Mouse (Mus musculus) lung, postnatal 25 days (tissue): ENCODE results near the gene Fam168a.

Source experiments
- DNase-seq: peaks from one replicate; pipeline ENCODE4 v3.0.0; 2022; ENCODE audit warnings: low spot score

Gene Fam168a

DNA sequence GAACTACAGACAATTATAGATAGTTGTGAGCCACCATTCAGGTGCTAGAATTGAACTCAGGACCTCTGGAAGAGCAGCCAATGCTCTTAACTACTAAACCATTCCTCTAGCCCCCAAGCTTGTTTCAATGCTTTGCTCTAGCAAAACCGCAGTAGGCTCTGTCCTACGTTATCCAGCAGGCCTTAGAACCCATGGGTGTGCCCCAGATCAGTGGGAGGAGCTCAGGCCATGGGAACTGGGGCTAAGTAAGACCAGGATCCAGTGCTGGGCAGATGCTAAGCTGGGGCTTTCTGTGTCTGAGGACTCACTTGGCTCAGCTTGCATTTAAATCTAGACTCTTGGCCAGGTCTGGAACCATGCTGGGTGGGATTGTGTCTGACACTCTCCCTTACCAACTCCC, 161.1 kb downstream of the Fam168a start:
- DNase-seq, result no peak

DNA sequence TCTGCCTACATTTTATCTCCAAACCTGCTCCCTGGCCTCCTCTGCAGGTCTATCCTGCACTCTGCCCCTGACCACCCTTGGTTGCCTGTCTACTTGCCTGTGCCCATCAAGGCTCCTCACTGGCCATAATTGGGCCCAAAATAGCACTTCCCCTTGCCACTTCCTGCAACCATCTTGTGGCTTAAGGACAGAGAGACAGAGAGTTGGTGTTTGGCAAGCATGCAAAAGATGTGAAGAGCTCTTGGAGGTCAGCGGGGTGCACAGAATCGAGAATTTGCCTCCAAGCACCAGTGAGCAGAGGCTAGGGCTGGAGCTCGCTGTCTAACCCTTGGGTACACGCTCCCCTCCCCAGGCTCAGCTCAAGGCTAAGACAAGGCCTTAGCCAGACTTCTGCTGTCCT, 162.1 kb downstream of the Fam168a start:
- DNase-seq, result peak; percentile 39

DNA sequence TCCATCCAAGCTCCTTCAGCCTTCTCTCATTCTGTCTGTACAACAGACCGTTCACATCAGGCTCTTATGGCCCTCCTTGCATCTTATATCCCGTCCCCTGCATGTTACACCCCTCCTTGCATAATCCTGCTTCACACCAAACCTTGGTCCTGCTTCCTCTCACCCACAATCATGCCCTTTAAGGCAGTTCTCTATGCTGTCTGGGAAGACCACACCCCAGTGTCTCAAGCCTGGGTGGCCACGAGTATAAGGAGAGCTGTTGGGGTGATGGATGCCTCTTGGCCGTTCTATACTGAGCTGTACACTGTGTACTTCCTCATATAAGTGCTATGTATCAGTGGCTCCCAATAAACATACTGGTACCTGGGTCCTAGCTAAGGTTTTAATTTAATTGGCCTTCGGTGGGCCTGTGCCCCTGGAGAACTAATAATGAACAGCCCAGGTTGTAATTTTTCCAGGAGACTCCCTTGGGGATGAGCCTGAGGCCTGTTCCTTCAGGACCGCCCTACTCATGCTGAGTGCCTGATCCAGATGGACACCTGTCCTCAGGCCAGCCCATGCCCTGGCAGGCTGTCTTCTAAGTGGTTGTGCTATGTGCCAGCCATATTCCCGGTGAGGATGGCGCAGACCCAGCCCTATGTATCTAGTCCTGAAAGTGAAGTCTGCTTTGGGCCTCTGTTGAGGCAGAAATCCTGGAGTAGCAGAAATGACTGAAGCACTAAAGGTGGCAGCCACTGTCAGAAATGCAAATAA, 163.6 kb downstream of the Fam168a start:
- DNase-seq, result no peak

DNA sequence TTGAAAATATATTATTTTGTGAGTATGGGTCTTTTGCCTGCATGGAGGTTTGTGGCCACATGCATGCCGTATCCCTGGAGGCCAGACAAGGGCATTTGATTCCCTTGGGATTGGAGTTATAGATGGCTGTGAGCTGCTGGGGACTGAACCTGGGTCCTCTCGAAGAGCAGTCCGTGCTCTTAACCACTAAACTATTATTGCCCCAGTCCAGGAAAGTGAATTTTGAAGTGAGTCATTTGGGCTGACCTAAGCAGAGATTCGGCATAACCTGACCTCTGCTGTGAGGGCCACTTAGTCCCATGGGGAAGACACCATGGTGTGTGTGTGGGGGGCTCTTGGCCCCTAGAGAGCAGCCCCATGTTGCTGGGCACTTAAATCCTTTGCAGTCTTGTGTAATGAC, 164.9 kb downstream of the Fam168a start:
- no peak for DNase-seq

DNA sequence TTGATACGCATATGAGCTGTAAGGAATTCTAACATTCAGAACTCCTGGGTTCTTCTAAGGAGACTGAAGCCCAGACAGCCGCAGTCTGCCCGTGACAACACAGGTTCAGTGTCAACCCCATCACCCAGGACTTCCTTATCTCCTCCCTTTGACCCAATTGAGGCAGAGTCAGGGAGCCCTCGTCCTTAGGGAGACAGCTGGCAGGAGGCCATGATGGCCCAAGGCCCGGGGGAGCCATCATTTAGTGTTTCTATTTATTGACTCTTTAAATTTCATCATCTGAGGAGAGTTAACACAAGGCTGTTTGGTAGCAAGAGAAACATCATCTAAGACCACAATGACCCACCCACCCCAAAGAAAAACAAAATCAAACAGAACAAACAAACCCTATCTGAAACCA, 165.5 kb downstream of the Fam168a start:
- DNase-seq, result no peak

DNA sequence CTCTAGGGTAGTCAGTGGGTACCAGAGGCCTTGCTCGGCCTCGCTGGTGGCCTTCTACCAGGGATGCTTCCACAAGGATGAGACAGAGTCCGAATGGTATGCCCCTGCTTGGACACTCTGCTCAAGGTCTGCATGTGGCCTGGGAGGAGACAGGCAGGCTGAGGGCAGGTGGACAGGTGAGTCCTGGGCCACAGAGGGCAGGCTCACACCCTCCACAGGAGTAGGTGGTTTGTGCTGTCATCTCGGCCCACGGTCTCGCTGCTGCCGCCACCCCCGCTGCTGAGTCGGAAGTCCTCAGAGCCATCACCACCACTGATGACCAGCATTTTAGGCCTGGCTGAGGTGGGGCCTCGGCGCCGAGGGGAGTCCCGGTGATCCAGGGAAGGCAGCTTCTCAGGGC, 166.8 kb downstream of the Fam168a start:
- no peak for DNase-seq

DNA sequence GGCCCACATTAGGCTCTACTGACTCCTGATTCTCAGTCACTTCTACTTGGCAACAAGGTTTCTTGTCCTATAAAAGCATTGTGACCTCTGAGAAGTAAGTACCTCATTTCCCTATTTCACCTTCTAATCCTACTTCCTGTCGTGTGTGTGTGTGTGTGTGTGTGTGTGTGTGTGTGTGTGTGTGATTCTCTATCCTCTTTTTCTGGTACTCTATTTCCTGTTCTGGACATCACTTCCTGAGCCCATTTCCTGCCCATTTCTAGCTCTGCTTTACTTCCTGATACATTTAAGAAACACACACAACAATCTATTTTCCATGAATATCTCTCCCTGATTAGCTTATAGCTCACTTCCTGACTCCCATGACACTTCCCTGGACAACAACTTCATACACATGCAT, 169.4 kb downstream of the Fam168a start:
- no peak for DNase-seq

DNA sequence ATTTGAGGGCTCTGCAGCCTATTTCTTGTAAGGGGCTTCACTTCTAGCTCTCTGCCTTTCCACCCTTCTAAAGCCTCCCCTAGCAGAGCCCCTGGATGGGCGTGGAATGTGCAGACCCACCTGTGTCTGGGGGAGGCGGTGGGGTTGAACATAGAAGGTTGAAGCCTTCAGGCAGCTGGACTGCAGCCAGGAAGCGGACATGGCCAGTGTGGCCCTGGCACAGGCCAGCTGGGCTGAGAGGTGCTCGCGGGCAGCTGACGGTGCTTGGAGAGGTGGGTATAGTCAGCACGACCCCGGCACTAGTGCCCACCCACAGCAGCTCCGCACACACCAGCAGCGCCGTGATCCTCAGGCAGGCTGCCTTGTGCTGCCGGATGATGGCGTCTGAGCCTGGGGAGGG, 169.9 kb downstream of the Fam168a start:
- DNase-seq, result no peak

DNA sequence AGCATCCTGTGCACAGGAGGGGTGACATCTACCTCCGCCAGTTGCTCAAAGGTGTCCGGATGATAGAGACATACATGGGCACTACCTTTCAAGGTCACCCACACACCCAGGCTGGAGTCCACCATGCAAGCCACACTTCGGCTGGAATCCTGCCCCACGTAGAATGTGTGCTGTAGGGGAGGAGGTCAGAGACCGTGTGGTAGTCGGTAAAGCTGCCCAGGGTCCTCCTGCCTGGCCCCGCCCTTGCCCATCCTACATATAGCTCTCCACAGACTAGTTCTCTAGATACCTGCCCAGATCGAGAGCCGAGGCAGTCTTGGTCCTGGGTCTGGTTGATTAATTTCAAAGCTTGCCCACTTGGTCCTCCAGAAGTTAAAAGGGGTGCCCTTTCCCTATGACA, 170.3 kb downstream of the Fam168a start:
- no peak for DNase-seq

DNA sequence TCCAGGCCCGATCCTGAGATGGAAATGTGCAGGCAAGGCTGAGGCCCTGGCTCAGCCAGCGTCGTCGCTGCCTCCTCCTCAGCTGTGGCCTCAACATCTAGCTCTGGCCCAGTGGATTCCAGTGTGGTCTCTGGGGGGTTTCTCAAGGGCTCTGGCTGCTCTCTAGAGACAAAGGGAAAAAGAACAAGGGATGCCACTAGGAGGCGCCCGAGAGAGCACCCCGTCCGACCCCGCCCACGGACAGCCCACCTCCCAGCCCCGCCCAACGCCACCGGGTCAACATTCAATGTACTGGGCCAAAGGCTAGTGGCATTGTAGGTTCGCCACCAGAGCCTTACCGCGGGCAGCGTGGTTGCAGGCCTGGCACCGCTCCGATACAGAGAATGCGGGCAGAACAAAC, 173.2 kb downstream of the Fam168a start:
- peak; percentile 67 for DNase-seq

DNA sequence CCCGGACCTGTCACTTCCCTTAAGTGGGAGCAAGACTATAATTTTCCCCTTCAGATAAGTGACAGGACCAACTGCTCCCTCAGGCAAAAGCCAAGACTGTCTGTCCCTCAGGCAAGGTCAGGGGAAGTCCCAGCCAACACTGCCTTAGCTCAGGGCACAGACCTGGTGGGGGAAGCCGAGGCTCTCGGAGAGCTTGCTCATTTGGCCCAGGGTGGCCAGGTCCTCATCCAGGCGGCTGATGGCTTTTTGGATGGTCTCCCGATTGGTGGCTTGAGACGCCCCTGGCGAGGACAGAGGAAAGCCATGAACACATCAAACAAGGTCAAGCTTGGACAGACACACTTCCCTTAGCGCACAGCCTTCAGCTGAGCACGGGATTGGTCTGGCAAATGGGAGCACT, 175.1 kb downstream of the Fam168a start:
- no peak for DNase-seq

DNA sequence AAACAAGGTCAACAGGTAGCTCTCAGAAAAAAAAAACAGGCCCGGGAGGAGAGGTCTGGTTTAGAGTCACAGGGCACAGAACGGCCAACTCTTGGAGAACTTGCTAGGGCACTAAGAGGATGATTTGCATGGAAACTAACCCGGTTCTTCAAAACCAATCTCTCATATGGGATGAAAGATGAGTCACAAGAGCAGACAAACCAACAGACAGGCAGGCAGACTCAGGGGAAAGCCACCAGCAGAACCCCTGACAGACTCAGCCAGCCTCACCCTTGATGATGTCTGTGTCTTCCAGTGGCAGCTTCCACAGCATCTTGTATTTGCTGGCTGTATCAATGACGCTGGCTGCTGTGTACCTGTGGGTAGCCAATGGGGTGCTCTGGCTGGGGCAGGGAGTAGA, 175.5 kb downstream of the Fam168a start:
- no peak for DNase-seq

DNA sequence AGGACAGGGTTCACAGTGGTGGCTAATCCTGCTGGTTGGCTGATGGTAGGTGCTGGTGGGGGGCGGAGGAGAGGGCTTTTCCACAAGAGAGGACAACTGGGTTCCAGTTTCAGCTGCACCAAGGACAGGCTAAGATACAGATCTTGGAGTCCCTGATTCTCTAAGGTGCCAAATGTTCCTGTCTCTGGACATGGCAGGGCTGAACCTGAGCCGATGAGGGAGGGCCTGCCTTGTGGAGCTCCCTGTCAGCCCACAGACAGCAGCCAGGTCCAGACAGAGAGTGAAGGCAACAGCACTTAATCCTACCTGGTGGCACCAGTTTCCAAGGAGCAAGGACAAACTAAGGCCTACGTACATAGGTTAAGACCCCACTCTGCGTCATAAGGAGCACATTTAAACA, 178.0 kb downstream of the Fam168a start:
- DNase-seq, result no peak

DNA sequence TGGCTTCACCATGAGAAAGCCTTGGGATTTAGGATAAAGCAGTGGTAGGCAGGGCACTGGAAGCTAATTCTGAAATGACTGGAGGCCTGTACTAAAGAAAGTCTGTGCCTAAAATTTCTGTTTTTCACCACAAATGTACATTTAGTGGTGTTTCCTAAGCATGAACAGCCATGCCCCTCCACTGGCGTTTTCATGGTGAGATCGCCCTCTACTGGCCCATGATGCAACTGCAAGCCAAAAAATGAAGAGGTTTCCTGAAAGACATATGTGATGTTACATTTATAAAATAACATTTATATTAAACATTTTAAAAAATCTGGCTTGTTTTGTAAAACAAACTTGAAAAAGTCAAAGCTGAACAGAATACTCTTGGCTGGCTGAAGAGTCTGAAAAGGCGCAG, 180.1 kb downstream of the Fam168a start:
- DNase-seq, result peak; percentile 25
